Mouse (Mus musculus) lung, adult 18-20 months (tissue): ENCODE measurements around the gene Rps6kb2.

Experiments
- DNase-seq, 2 experiments: peaks; one replicate each; pipeline ENCODE4 v3.0.0; 2022; ENCODE audit warnings: mixed read lengths in 2 of 2

The Rps6kb2 gene

DNA sequence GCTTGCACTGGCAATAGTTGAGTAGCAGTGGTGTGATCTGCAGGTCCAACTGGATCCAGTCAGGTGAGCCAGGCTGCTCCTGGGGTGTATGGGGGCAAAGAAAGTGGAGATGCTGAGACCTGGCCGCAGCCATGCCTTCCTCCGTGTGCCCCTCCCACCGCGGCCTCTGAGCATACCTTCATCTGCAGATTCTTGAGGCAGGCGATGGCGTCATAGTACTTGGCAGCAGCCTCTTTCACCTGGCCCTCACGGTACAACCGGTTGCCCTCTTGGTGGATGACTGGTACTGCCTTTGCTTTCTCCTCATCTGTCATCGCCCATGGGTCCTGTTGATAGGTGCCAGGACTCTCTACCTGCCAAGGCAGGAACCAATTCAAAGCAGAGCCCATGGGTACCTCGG lies 48.0 kb downstream of the Rps6kb2 start:
- no peak for DNase-seq

DNA sequence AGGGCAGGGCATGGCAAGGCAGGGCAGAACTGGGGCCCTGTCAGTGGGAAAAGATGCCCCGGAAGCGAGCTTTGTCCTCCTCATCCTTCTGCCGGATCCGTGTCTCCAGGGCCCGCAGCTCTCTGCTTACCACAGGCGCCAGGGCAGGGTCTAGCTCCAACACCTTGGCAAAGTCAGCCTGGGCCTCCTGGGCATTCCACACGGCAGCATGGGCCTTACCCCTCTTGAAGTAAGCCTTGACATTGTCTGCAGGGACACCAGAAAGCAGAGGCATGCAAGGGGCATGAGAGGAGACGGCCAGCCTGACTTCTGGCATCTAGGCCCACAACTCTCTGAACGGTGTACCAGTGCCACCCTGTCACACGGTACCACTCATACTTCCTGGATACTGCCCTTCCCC lies 48.6 kb downstream of the Rps6kb2 start:
- no peak for DNase-seq

DNA sequence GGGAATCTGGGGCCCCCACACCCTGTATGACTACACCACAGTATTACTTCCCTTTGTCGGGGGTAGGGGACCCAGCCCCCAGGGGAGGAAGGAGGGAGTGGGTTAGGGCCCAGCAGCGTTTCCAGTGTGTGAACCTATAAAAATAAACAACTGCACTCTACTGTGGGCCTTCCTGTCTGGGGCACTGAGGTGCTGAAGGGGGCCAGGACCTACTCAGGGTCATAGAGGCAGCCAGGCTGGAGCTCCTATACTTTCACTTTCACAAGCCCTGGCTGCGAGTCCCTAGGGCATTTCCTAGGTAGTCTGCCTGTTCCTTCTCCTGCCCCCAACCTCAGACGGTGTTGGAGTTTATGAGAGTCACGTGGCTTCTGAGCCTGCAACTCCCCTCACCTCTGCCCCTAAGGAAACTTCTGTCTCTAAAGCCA lies 49.3 kb downstream of the Rps6kb2 start:
- DNase-seq = peak; percentile 38 to 45

DNA sequence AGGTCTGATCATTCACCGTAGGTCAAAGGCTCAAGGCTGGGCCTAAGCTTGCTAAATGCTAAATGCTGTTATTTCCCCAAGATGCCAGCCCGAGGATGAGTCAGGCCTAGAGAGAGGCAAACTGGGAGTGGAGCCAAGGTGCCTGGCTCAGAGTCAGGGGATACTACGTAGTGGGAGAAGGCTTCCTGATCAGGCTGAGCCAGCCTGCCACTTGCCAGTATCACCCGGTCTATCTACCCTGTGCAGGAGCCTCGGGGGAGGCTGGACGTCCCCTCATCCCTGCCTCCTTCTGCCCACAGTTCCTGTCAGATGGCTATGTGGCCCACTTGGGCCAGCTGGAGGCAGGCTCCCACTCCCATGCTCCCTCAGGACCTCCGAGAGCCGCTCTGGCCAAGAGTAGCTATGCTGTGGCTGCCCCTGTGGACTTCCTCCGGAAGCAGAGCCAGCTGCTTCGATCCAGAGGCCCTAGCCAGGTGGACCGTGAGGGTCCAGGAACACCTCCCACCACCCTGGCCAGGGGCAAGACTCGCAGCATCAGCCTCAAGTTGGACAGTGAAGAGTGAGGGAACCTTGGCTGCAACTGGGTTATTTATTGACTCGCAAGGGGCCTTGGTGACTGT lies 49.9 kb downstream of the Rps6kb2 start:
- DNase-seq = peak; percentile 83 to 86

DNA sequence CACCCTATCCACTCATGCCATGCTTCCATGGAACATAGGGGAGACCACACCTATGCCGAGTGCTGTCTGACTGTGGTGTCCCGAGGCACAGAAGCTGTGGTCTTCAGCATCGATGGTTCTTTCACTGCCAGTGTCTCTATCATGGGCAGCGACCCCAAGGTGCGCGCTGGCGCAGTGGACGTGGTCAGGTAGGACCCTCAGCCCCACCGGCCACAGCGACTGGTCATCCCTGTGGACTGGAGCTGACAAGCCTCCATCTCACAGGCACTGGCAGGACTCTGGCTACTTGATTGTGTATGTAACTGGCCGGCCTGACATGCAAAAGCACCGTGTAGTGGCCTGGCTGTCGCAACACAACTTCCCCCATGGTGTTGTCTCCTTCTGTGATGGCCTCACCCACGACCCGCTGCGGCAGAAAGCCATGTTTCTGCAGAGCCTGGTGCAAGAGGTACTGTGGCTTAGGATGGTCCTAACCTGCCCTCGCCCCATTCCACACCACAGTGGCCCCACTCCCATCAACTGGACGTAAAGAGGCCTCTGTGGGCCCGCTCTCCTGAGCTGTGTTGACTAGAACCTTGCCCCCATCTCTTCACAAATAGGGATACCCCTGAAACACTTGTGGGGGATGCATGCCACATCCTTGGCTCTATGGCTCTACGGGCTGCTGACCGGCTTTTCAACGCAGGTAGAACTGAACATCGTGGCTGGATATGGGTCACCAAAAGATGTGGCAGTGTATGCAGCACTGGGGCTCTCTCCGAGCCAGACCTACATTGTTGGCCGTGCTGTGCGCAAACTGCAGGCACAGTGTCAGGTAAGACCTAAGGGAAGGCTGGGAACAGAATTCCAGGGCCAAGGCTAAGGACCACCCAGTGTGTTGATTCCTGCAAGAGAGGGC lies 50.8 kb downstream of the Rps6kb2 start:
- DNase-seq = peak in 1 of 2 experiments; percentile 36

DNA sequence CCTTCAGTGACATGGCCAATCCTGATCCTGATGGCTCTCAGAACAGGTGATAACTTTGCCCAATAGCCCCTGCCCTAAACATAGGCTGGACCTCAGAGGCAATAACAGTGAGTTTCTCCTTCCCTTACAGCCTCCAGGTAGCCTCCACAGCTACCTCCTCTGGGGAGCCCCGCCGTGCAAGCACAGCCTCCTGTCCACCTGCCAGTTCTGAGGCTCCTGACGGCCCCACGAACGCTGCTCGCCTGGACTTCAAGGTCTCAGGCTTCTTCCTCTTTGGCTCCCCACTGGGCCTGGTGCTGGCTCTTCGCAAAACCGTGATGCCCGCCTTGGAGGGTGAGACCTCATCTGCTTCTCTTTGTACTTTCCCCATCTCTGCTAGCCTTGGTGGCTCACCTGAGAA lies 54.6 kb downstream of the Rps6kb2 start:
- DNase-seq = no peak

DNA sequence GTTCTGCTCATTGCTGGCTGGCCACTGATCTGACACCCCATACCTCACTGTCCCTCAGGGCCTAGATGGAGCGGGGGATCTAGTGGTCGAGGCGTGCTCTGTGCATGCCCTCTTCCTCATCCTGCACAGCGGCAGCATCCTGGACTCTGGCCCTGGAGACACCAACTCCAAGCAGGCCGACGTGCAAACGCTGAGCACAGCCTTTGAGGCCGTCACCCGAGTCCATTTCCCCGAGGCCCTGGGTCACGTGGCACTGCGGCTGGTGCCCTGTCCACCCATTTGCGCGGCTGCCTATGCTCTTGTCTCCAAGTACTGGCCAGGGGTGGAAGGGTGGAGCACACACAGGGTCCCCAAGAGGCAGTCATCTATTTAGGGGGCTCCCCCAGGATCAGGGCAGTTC lies 56.5 kb downstream of the Rps6kb2 start:
- DNase-seq = no peak

DNA sequence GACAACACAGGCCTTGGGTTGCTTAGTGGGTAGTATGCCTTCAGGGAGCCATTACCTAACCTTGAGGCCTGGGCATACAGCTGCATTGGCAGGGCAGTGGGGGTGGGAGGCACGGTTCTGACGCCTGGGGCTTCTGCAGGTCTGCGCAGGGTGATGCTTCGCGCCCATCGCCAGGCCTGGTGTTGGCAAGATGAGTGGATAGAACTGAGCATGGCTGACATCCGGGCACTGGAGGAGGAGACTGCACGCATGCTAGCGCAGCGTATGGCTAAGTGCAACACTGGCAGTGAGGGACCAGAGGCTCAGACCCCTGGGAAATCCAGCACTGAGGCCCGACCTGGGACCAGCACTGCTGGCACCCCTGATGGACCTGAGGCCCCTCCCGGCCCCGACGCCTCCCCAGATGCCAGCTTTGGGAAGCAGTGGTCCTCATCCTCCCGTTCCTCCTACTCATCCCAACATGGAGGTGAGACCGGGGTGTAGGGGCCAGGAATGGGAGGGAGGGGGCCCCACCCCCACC lies 58.4 kb downstream of the Rps6kb2 start:
- DNase-seq = no peak
